Mouse (Mus musculus) lung, adult 2 months (tissue): ENCODE measurements around the gene Ppp1cb.

Source experiments
- CTCF ChIP-seq: fragments of 200-500 bp; IDR thresholded peaks from 2 replicates; pipeline ENCODE4 v1.5.1; 2011; ENCODE audit warnings: mild to moderate bottlenecking, low read length, control low read depth; ENCODE audit not compliant: insufficient read depth
- POLR2A ChIP-seq: fragments of 200-500 bp; IDR thresholded peaks from 2 replicates; pipeline ENCODE4 v1.6.1; 2011; ENCODE audit warnings: low read depth, mild to moderate bottlenecking, control low read depth, low read length, borderline replicate concordance; ENCODE audit errors: extremely low read depth

DNA sequence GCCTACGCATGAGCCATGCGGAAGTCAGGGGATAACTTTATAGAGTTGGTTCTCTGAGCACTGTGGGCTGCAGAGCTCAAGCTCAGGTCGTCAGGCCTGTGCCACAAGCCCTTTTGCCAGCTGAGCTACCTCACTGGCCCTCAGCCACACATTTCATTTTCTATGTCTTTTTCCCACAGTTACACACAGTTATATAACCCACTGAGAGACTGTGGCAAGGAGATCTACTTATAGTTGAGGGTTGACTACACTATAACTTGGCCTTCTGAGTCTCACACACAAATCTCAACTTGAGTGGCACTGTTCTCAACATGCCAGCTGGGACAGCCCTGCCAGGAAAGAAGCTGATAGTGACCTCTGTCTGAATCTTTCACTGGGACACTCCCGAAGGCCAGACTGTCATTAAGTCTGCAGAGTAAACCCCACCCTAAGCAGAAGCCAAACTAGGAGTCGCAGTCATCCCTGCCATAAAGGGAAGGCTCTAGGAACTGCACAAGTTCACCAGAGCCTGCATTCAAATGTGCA, 44.1 kb upstream of the Ppp1cb start:
- TF ChIP-seq CTCF (no peak), POLR2A (no peak)
